Mouse (Mus musculus): Measurements from ENCODE around the gene Gpc6.

Gene Gpc6

DNA sequence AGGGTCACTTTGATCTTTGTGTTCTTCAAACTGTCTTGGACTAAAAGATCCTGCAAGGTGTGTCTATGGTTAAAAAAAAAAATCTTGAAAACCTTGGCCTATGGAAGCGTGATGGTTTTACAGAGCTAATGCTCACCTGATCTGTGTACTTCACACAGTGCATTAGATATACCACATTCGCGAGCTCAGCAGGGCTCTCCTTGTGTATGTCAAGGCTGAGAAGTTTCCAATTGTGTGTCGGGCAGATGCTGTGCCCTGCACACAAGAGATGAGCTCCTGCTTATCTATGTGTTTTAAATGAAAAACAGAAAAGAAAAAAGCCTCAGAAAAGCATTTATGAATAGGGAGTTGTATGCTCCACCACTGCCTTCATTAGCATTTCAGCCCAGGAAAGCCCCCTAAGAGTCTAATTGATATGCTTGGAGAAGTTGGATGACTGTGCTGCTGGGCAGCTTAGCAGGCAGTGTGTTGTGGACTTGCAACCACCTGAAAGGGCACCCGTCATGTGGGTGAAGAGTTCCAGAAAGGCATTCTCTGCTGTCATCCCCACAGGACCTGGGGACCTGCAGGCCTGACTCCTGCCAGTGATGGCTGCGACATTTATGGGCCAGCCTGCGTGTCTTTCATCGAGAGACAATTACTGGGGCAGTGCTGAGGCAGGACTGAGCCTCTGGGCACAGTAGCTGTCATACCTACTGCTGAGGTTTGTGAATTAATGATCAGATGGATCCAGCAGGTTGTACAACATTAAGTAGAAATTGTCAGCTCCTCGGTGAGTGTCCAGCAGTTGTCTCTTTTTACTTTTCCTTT lies 436.2 kb downstream of the Gpc6 start:
- DNase-seq (ENCODE audit: inconsistent age in 2 of 2, low spot score in 1 of 2) = peak in 1 of 2 experiments; percentile 24

DNA sequence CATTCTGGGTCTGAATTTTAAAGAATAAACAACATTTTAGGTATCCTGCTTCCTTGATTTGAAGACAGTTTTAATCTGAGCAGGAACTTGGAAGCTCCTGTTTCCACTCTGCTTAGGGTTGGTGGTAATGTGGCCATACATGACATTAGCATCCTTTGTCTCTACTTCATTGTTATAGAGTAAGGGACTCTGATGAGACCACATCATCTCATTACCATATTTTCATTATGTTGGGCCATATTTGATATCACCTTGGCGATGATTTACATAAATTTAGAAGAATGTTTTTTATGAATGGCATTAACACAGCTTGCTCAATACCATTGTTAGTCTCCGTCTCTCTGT lies 436.8 kb downstream of the Gpc6 start:
- no peak for DNase-seq (ENCODE audit: inconsistent age in 2 of 2, low spot score in 1 of 2)

GRCm38 (mm10) chr14:117369331-117369866 lies 444.3 kb downstream of the Gpc6 start:
- no peak for DNase-seq (ENCODE audit: inconsistent age in 2 of 2, low spot score in 1 of 2)

DNA sequence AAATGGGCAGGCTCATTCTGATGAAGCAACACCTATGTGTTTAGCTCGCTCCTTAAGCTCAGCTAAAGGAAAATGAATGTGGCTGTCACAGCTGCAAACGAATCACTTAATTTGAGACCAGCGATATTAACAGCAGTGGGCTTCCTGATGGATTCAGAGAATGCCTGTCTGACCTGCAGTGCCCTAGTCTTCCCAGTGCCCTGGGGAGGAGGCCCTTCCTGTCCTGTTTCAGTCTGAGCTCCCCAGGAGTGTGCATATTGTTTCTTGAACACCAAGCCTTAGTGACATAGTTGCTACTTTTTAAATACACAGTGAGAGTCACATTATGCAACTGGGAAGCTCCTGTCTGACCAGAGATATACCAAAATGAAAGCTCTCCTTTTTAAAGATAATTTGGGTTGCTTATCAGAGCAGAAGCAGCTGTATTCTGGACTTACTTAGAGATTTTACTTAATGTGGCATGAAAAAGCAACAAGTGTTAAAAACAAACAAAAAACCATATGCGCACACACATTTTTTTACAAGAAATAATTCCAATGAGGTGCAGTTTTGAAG lies 451.8 kb downstream of the Gpc6 start:
- DNase-seq (ENCODE audit: inconsistent age in 2 of 2, low spot score in 1 of 2) = no peak

DNA sequence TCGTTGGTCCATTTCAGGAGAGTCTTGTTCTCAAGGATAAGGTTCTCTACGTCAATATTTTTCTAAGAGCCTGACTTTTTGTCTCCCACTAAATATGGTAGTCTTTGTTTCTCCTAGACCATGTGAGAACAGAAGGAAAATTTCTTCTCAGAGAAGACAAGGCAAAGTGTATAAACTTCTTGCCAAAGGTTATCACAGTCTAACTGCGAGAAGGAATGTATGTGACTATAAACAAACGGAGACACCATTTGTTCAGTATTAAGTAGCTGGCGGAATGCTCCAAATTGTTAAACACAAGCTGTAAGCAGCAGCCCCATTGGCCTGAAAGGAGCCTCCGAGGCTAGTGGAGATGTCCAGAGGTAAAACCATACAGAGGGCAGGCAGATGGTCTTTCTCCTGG lies 454.9 kb downstream of the Gpc6 start:
- DNase-seq (ENCODE audit: inconsistent age in 2 of 2, low spot score in 1 of 2) = no peak

DNA sequence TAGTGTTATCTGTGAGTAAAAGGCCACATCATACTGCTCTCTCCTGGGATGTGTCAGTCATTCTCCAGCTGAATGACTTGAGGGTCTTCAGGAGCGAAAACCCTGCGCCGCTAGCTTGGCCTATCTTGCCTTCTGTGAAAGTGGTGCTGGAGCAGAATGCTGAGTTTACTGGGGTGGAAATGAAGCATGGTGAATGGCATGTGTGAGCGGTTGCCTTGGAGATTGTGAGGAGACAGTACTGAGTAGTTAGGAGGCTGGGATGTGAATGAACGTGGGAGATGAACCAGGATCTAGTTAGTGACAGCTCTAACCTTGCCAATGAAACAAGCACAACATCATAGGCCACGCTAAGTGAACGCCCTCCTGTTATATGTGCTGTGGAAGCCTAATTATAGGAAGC lies 458.1 kb downstream of the Gpc6 start:
- DNase-seq (ENCODE audit: inconsistent age in 2 of 2, low spot score in 1 of 2) = no peak

DNA sequence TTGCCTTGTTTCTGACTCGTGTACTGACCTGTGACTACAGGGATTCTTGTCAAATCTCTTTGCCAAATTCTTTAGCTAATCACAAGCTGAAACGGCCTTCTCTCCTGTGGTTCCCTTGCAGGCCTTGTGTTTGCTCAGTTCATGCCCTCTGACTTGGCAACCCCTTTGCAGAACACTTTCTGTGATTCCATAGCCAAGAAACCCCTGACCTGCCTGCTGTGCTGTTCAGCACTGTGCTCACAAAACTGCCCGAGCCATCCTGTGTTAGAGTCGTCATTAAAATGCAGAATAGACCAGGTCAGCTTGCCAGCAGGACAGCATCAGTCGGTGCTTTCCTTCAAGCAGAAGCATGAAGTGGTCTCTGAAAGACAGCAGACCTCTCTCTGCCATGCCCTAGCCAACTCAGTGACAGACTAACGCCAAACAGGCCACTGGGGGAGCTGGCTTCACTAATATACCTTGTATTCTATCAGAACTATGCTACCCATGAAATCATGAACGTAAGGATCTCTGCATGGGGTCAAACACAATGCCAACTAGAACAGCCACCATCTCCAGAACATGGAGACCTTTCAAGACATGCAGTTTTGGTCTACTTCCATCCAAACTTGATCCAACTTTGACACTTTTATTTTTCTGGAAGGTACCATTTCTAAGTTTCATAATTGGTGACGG lies 459.1 kb downstream of the Gpc6 start:
- DNase-seq (ENCODE audit: inconsistent age in 2 of 2, low spot score in 1 of 2) = peak in 1 of 2 experiments; percentile 26

- DNase-seq (ENCODE audit: inconsistent age in 2 of 2, low spot score in 1 of 2) = no peak
Observed at GRCm38 (mm10) chr14:117385731-117386270, 460.7 kb downstream of the Gpc6 start.

GRCm38 (mm10) chr14:117390794-117391320 lies 465.7 kb downstream of the Gpc6 start:
- DNase-seq (ENCODE audit: inconsistent age in 2 of 2, low spot score in 1 of 2) = no peak

- DNase-seq (ENCODE audit: inconsistent age in 2 of 2, low spot score in 1 of 2) = no peak
Observed at GRCm38 (mm10) chr14:117391412-117391811, 466.3 kb downstream of the Gpc6 start.

DNA sequence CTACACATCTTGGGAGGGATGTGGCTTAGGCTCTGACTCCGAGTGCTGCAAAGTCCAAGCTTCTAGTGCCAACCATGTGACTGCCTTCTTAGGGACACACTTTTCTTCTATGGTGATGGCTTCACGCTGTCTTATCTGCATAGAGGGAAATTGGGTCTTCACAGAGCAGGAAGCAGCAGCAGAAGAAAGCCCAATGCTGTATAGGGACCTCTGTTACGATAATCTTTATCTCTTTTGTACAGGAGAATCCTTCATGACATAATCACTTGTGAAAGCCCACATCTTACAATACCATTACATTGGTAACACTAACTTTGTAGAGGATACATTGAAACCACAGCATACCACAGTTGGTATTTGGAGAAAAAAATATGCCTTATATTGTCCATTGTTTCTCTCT lies 472.1 kb downstream of the Gpc6 start:
- DNase-seq (ENCODE audit: inconsistent age in 2 of 2, low spot score in 1 of 2) = no peak

DNA sequence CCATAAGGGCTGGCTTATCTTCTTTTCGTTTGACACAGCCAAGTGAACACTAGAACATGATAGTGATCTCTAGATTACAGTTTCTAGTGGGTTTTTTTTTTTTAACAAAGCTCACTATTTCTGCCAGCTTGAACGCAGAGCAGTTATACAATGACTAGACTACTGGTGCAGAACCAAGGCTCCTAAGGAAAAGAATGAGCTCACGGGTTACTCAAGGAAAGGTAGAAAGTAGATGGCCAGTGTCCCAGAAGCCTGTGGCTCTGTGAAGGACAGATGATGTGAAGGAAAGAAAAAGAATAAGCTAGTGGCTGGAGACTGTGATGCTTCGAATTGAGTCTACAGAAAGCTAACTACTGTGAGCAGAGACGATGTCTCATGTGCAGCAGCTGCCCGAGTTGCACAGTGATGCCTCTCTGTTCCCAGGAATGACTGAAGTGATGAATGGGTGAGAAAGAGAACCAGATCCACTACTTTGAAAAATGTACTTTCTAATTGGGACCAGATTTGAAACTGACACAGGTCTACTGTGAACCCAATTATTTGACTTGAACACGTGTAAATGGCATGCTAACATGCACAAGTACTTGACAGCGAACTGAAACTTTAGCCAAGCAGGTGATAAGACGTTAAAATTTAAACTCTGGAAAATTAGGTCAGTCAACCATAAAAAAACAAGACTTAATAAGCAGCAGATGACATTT lies 482.9 kb downstream of the Gpc6 start:
- DNase-seq (ENCODE audit: inconsistent age in 2 of 2, low spot score in 1 of 2) = no peak

DNA sequence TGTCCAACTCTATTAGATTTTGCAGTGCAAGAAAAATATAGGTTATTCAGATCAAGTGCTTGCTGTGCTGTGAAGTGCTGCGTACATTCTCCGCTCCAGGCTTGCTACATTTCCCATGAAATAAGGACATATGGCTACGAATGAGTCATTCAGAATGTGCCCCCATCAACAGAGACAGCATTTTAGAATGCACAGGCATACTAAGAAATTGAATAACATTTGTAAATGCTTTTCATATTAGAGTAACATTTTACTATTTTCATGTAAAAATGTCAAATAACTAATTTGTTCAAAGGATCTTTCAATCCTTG lies 483.4 kb downstream of the Gpc6 start:
- DNase-seq (ENCODE audit: inconsistent age in 2 of 2, low spot score in 1 of 2) = no peak

DNA sequence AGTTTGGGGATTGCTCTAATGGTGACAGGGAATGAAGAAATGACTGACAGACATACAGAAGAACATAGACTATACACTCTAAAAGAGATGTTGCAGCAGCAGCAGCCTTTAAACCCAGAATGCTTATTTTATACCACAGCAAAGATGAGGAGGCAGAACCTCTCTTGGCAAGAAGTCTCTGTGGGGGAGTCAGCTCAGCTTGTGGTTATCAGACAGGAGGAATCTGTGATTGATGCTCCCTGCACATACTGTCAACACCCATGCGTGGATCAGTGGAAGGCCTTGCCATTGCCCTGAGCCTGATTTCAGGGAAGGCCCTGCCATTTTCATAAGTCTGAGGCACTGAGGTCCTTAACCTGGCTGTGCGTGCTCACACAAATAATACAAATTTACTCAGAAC lies 484.7 kb downstream of the Gpc6 start:
- no peak for DNase-seq (ENCODE audit: inconsistent age in 2 of 2, low spot score in 1 of 2)

- DNase-seq (ENCODE audit: inconsistent age in 2 of 2, low spot score in 1 of 2) = no peak
Observed at GRCm38 (mm10) chr14:117410511-117410910, 485.4 kb downstream of the Gpc6 start.

DNA sequence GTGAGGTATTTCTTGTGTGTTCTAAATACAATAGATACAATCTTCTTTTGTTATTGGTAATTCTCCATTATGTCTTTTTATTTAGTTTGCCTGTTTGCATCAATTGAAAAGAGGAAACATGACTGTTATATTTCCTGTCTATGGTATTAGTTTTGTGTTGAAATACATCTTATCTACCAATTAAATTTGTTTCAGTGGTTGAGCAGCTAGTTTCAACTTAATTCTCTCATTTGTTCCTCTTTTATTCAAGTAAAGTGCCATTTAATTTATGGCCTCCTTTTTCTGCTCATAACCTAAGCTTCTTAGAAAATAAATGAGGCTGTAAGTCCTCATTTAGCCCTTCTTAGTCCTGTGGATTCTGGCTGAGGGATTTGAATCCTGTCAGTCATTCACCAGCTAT lies 489.9 kb downstream of the Gpc6 start:
- no peak for DNase-seq (ENCODE audit: inconsistent age in 2 of 2, low spot score in 1 of 2)

DNA sequence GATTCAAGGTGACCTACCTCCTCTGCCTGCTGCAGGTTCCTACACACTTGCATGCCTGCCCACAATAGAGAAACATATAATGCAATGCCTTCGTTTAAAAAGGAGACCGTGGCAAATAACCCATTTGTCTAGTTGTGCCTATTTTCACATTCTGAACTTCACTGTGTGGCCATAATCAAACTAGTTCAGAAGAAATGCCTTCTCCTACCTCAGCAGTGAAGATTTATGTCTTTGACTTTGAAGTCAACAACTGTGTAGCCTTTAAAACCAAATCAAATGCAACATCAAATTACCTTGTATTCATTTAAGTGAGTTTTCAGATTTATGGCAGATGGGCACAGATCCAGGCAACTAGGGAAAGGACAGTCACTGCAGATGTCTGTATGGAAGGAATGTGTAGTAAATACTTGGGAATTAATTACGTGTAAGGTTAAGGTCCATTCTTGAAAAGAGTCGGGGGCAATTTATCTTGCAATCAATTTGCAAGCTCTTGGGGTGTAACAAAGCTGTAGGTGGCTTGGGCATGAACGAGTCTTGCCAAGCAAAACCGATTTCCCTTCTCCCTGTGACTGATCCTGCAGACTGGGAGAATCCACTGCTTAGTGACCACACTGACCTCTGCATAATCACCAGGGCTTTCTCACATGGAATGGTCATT lies 494.6 kb downstream of the Gpc6 start:
- peak in 1 of 2 experiments; percentile 40 for DNase-seq (ENCODE audit: inconsistent age in 2 of 2, low spot score in 1 of 2)

- no peak for DNase-seq (ENCODE audit: inconsistent age in 2 of 2, low spot score in 1 of 2)
Observed at GRCm38 (mm10) chr14:117421170-117421569, 496.1 kb downstream of the Gpc6 start.

DNA sequence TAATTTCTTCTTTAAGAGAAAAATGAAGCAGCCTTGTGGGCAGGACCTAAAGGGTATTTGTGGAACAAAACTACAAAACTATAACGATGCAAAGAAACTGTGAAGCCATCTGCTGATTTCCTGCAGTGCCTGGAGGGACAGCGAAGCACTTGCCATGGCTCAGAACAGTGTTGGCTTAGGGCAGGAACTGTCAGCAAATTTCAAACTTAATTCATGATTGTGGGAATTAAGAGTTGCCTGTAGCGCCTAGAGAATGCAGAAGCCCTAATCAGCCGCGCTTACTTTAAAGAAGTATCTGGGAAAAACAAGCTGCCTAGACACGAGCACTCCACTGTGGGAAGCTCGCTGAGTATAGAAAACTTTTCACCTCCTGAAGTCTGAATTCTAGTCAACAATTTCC lies 501.0 kb downstream of the Gpc6 start:
- DNase-seq (ENCODE audit: inconsistent age in 2 of 2, low spot score in 1 of 2) = no peak

DNA sequence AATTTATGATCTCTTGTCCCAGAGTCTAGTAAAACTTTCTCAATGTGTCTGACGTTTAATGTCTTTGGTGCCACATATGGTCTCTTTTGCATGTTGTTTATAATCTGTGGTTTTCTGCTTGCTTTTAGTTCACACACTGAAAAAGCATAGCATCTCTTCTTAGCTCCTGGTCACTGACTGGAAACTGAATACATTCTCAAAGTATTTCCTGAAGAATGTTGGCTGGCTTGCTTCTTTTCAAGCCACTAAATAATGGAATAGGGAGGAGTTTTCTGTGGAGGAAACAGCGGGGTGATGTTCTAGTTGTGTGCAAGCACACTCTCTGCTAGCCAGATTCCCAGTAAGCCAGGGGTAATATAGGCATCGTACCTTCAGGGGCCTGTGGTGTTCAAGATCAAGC lies 502.7 kb downstream of the Gpc6 start:
- no peak for DNase-seq (ENCODE audit: inconsistent age in 2 of 2, low spot score in 1 of 2)

DNA sequence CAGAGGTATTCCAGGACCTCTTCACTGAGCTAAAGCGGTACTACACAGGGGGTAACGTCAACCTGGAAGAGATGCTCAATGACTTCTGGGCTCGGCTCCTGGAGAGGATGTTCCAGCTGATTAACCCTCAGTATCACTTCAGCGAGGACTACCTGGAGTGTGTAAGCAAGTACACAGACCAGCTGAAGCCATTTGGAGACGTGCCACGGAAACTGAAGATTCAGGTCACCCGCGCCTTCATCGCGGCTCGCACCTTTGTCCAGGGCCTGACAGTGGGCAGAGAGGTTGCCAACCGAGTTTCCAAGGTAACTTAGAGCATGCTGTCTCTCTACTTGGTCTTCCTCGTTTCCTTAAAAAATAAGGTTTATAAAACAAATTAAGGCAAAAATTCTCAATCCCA lies 510.6 kb downstream of the Gpc6 start:
- DNase-seq (ENCODE audit: inconsistent age in 2 of 2, low spot score in 1 of 2) = no peak
